Mouse (Mus musculus): Measurements from ENCODE around the gene Kpna2. TPM values are rescaled to one million over a fixed set of nuclear protein-coding genes. Genes with fewer than 3 reads are reported as not detected.
"Not testable (repeated sequence)": the region's sequence is repeated elsewhere in the genome, so short reads cannot be mapped to it uniquely, and the experiment has no call there.

Kpna2 gene
- polyA plus RNA-seq, 1 experiment from 2014 or later = 439 TPM

DNA sequence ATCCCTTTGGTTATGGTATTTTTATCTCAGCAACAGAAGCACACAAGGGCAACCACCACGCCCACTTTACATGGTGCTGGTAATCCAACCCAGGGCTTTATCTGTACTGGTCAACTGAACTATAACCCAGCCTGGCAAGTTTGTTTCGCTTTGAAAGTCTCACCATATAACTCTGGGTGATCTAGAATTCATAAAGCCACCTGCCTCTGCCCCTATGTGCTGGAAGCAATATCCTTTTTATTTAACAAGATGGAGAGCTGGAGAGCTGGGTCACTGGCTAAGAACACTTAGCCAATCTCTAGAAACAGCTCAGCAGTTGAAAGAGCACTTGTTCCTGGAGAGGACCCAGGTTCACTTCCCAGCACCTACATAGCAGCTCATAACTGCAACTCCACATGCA is 12.0 kb downstream of the Kpna2 start:
- no peak for DNase-seq (ENCODE audit: low spot score)

DNA sequence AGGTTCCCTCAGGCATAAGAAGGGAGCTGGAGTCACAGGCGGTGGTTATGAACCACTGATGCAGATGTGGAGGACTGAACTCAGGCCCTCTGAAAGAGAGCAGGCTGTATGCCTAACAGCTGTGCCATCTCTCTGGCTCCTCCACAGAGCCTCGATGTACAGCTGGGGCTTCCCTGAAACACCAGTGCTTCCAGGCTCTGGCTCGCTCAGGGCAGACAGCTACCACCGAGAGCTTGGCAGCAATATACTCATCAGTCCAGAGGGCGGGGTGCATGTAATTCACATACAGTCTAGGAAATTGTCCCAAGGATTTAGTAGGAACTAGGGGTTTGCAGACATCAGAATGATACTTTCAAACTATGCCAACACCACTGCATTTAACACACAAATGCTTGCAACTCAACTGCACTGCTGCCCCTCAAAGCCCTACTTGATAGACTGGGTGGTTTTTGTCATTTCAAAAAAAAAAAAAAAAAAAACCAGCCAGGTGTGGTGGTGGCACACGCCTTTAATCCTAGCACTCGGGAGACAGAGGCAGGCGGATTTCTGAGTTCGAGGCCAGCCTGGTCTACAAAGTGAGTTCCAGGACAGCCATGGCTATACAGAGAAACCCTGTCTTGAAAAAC is 13.2 kb downstream of the Kpna2 start:
- DNase-seq (ENCODE audit: low spot score) = not testable (repeated sequence)

DNA sequence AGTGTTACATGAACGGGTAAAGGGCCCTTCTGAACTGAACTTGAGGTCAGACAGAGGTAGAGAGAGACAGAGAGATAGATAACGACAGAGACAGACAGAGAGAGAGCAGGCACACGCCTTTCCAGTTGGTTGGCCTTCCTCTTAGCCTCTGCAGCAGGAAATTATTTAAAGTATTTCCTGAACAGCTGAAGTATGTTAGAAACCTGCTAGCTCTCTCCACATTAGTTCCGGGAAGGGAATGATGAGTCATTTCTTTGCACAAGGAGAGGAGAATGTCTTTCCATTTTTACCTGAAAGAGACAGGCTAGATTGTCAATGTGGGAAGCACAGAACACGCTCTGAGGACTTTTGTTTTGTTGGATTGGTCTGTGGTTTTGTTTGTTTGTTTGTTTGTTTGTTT is 17.0 kb downstream of the Kpna2 start:
- DNase-seq (ENCODE audit: low spot score) = no peak

DNA sequence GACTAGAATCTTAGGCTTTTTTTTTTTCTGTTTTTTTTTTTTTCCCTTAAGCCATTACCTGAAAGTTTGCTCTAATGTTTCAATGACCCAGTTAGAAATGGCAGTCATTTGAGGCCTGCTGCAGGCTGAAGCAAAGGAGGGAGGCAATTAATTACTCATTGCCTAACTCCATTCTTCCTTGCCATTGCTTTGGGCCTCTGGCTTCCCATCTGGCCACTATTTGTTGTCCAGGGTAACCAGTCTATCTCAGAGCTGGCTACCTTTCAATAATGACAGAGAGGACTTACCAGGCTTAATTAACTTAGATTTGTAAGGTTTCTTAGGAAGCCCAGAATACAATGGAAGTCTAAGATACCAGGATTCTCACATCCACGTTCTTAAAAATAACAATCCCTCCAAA is 17.6 kb downstream of the Kpna2 start:
- no peak for DNase-seq (ENCODE audit: low spot score)

DNA sequence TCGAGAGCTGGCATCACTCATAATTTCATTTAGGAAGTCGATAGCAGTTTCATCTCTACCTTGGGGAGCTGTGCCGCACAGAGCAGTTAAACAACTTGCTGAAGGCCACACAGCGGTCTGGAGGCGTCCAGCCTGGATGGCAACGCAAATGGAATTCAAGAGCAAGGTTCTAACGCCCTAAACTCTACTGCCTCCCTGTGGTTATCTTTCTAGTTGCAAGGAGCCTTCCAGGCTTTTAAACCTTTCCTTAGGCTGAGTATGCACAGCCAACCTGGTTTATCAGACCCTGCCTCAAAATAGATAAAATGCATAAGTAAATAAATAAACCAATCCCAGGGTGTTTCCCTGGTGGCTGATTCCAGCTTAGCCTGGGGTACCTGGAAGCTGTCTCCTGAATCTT is 18.9 kb downstream of the Kpna2 start:
- peak; percentile 61 for DNase-seq (ENCODE audit: low spot score)

DNA sequence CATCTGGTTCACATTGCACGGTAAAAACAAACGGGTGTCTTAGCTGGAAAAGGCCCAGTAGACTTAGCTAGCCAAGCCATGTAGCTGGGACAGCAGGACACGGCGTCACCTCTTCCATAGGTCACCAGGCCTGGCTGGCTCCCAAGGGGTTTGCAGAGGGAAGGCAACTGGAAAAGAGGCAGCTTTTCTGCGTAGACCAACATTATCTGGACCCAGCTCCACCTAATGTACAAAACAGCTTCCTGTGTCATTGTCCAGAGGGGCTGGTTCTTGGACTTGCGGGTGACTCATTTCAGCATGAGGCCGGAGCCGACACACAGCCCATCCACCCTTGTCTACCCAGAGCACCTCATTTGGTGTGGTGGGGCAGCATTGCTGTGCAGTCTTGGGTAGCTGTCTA is 23.1 kb downstream of the Kpna2 start:
- no peak for DNase-seq (ENCODE audit: low spot score)

DNA sequence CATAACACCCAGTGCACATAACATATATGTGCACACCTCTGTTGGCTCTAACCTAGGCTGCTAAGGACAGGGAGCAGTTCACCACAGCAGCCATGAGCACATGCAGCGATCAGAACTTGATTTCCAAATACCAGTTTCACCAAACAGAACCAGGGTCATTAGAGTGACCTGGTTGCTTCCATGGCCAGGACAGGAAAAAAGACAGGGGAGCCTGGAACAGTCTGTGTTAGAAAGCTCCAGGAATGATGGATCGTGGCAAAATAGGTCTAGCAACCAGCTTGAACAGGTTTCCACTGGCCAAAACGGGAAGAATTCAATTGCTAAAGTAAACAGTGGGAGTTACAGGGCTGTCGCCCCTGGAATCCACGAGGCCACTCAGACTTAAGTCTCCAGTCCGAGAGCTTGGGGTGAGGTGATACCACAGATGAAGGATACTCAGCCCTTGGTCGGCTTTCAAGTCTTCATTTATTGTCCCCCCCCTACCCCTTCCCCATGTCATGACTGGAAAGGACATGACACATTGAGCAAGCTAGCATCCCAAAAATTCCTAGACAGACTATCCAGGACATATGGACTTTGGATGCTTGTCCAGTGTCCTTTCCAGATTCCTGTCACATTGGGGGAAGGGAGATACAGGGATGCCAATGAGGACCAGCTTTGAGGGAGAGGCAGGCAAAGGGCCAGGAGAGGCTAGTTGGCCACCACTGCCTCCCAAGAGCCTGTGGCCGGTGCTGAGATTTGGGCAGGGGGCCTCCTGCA is 23.7 kb downstream of the Kpna2 start:
- DNase-seq (ENCODE audit: low spot score) = no peak

DNA sequence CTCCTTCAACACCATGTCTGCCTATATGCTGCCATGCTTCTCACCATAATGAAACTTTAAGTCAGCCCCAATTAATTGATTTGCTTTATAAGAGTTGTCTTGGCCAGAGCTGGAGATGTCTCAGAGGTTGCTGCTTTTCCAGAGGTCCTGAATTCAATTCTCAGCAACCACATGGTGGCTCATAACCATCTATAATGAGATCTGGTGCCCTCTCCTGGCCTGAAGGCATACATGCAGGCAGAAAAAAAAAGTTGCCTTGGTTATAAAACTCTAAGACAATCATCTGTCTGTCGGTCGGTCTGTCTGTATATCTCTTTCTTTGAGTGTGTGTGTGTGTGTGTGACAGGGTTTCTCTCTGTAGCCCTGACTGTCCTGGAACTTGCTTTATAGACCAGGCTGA is 24.9 kb downstream of the Kpna2 start:
- DNase-seq (ENCODE audit: low spot score) = peak; percentile 46

DNA sequence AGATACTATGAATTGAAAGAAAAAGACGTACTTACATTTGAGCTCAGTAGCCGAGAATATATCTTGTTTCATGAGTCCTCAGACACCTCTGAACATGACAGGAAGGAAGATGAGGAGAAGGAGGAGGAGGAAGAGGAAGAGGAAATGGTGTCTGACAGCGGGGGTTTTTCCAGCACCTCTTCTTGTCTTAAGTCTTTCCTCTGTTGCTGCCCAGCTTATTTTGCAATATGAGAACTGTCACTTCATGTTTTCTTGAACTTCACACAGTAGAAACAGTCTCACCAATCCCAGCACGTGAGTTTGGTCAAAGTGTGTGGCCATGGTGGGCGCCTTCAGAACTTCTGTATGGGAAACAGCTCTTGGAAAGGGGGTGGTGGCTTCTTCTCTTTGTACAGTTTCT is 26.3 kb downstream of the Kpna2 start:
- DNase-seq (ENCODE audit: low spot score) = no peak

DNA sequence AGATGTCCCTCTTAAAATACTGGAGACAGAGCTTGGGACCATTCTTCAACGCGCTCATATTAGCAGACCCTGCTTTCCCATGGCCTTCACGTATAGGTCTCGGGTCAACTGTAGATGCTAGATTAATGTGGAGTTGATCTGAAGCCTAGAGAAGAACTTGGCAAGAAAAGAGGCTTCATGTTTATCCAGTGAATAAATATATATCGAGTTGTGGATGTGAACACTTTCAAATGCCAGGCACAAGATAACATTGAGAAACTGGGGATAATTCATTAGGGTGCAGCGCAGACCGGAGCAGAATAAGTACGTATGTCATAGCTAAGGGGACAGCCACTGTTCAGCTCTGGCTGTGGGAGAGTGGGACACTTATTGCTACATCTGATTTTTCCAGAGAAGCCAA is 29.5 kb downstream of the Kpna2 start:
- no peak for DNase-seq (ENCODE audit: low spot score)

DNA sequence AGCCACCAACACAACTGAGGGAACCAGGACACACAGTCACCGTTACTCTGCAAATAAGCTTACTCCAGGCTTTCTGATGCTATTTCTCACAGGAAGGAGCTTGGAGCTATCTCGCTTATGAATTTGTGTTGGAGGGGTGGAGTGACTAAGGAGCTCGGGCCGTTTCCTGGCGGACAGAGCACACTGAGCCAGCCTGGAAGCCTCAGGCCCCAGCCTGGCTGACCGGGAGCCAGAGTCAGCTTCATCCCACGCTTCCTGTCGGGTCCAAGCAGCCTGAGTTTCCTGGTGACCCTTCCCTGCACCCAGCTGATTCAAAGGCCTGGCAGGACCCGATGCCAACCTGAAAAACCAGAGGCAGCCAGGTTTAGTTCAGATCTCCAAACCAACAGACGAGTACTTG is 31.7 kb downstream of the Kpna2 start:
- DNase-seq (ENCODE audit: low spot score) = no peak

DNA sequence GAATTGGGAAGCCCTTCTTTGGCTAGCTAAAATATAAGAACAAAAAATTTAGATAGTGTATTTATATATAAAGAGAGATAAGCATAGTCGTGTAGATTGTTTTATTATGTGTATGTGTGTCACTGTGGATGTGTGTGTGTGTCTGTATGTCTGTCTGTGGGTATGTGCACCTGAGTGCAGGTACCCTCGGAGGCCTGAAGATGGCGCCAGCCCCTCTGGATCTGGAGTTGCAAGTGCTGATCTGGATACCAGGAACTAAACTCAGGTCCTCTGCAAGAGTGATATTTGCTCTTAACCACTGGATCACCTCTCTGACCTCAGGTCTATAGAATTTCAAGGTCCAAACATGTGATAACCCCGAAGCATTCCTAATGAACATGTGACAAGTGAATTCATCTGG is 33.5 kb downstream of the Kpna2 start:
- DNase-seq (ENCODE audit: low spot score) = no peak

DNA sequence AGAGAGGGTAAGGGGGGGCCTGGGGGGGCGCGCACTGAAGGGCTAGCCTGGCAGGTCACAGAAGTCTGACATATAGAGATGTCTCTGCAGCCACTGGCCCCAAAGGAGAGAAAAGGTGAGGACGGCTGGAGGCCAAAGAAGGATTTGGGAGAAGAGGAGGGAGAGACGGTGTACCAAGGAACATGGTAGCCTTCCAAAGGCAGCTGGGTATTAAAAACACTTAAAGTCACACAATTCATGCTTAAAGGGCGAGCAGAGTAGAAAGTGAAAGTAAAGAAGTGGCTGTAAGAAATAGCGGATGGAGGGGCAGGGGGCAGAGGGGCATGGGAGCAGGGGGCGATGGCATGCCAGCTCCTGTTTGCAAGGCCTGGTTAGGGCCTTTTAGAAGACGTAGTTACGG is 37.0 kb downstream of the Kpna2 start:
- peak; percentile 12 for DNase-seq (ENCODE audit: low spot score)

DNA sequence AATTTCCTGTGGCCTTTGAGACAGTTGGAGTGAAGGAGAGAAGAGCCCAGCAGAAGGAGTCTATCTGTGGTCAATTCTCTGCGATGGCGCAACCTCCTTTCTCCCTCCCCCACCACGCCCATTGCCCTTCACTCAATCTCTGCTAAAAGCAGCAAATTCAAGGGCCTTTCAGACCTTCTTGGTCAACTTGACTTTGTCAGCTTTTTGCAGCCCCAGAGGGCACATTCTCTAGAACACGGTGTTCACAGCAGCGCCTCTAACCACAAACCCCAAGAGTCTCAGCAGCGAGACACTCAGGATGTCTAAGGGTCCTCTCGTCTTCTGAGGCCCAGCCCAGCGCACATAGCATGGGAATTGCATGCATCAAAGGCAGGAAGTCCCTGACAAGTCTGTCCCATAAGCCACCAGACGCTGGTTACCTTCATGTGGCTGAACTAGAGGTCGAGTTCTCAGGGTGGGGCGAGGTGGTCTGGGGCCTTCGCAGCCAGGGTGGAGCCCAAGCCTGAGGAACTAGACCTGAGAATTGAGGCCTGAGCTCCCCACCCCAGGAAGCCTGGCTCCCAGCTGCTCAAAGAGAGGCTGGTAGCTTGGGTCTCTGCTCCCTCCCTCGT is 37.8 kb downstream of the Kpna2 start:
- DNase-seq (ENCODE audit: low spot score) = peak; percentile 83

DNA sequence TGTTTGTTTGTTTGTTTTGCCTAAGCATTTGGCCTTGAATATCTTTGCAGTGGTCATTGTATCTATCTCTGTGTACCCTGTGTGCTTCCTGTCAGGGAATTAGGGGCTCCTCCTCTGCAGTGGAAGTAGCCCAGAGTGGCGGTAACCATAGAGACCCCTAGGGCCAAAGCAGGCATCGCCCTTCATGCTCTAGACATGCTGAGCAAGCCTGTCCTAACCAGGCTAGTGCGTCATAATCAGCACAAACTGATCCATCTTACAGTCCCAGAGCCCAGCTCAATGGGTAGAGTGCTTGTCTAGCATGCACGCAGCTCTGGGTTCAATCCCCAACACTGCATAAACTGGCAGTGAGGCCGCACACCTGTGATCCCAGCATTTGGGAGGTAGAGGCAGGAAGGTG is 40.2 kb downstream of the Kpna2 start:
- no peak for DNase-seq (ENCODE audit: low spot score)

DNA sequence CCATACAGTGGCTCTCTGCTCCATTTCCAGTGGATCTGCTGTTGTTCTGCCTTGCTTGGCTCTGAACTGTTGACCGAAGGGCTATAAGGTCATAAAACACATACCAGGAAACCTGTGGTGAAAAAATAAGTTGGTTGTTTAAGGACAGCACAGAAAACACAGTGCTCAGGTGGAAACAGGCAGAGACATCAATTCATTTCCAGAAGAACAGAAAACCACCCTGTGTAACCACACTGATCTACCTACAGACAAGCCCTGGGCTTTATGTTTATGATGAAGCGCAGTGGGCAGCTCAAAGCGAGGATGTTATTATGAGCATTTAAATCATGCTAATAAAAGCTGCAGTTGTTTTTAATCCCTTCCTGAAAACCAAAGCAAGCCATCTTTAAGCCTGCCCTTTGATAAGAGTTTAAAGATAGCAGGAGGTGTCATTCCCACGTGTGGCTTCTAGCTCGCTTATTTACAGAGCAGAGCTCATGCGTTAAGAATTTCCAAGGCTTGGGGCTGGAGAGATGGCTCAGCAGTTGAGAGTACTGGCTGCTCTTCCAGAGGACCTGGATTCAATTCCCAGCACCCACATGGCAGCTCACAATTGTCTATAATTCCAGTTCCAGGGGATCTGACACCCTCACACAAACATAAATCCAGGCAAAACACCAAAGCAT is 40.8 kb downstream of the Kpna2 start:
- no peak for DNase-seq (ENCODE audit: low spot score)

DNA sequence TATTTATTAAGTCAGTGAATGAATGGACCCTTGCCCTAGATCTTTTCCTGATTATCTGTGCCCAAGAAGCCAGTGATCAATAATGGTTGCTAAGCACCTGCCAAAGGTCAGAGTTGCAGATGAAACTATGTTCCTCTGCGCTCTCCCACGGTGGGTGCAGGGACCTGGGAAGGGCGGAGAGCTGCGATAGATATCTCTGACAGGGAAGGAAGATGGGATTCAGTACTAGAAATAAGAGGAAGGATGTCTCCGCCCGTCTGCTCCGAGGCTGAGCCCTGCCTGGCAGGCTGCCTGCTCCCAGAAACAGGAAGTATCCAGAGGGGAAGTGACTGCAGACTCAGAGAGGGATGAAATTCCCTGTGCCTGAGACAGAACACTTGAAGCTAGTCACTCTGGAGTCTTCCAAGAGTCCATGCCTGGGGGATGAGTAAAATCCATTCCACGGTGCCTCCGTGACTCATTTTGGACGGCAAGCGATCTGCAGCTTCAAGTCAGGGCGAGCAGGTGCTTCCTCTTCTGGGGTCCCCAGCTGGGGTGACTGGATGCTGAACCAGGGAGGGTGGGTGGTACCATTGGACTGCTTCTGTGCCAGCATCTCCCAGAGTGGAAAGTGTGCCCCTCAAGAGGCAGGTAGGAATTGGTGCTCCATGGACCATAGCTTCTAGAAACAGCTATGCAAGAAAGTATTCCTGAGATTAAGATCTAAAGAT is 41.9 kb downstream of the Kpna2 start:
- DNase-seq (ENCODE audit: low spot score) = peak; percentile 52

DNA sequence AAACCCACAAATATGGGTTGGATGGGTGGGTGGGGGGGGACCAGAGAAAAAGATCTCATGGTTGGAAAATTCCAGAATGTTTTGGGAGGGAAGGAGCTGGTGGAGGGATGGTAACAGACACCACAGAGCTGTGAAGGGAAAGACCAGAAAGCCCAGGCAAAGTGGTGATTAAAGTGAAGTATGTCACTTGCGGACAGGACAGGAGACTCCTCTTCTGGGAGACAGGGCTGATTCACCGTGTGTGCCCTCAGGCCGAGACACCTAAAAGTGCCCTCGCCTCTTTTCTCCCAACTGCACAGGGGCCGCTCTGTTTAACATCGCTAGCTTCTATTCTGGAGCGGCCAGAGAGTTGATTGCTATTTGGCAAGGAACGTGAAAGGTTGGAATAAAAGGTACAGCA is 44.8 kb downstream of the Kpna2 start:
- DNase-seq (ENCODE audit: low spot score) = no peak

DNA sequence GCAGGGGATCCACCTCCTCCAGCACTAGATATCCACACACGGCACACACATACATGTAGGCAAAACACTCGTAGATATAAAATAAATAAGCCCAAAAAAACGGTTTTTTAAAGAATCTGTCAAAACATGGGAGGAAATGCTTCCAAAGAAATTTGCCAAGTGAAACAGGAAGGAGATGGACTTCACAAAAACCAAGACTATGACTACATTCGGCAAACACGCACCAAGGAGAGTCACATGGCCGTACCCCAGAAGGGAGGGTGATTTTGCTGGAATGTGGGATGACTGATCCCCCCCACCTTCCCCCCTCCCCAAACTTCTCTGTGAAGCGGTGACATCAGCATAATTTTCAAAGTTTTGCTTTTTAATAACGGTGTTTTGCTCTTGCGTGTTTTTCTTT is 45.2 kb downstream of the Kpna2 start:
- no peak for DNase-seq (ENCODE audit: low spot score)
